Mouse (Mus musculus) Patski (cell line): ENCODE data around the gene Plod2. TPM values are rescaled to one million over a fixed set of nuclear protein-coding genes. Genes with fewer than 3 reads are reported as not detected.

ENCODE experiments used
- ATAC-seq: fragments of 100-300 bp; one replicate; pipeline ENCODE4 v1.8.0; 2021
- CTCF ChIA-PET: fragments of 350-600 bp; sonication (Branson Sonifier 250); formaldehyde crosslinking; loops from one replicate; lab custom pipeline; 2022; ENCODE audit warnings: inconsistent platforms; lab: Charles Lee
- POLR2A ChIA-PET: fragments of 350-600 bp; sonication (Branson Sonifier 250); formaldehyde crosslinking; loops from one replicate; lab custom pipeline; 2022; ENCODE audit warnings: antibody characterized with exemption, inconsistent platforms; lab: Charles Lee
- DNase-seq: peaks from one replicate; pipeline ENCODE4 v3.0.0-alpha.2; 2011; ENCODE audit warnings: low read depth, low spot score
- H3K27me3 ChIP-seq: fragments of 371-371 bp; one replicate; pipeline ENCODE4 v1.5.1; 2021
- CTCF ChIP-seq: fragments of 100-300 bp; IDR thresholded peaks from one replicate; pipeline ENCODE4 v1.5.1; 2021
- in situ Hi-C: fragments of 300-500 bp; cut with MboI; formaldehyde crosslinking; loops from 3 replicates; pipeline ENCODE4 v1.11.1; 2018; ENCODE audit warnings: low pct_unique_long_range_greater_than_20kb, mixed read lengths
- polyA plus RNA-seq: library from polyadenylated mRNA; unstranded; gene quantifications from one replicate; pipeline ENCODE4 v1.2.3, GENCODE M21; 2021

Gene Plod2
- polyA plus RNA-seq, result 120 TPM

- TF ChIP-seq CTCF, result no peak
- CTCF ChIA-PET, result interaction anchor here (0.7 to 1.2 kb wide), 4 partner anchors 9 to 47 kb away, joined by 3 read pairs; no protein-coding TSS in a partner anchor
- H3K27me3 ChIP-seq, result no peaks in the 10 kb centered on the region
- DNase-seq (no peak), ATAC-seq (peak; percentile 71)
- in situ Hi-C loops, result loop anchor here (5.0 kb wide), 1 partner anchor 260 kb away; no protein-coding TSS in a partner anchor
- POLR2A ChIA-PET, result interaction anchor here (0.7 to 1.3 kb wide), 4 partner anchors 9 to 291 kb away, joined by 3 to 7 read pairs (median 4); no protein-coding TSS in a partner anchor
Observed at GRCm38 (mm10) chr9:92541977-92542561, at the start of gene Plod2. Plod2 (plus strand) TSS chr9:92542223.

DNA sequence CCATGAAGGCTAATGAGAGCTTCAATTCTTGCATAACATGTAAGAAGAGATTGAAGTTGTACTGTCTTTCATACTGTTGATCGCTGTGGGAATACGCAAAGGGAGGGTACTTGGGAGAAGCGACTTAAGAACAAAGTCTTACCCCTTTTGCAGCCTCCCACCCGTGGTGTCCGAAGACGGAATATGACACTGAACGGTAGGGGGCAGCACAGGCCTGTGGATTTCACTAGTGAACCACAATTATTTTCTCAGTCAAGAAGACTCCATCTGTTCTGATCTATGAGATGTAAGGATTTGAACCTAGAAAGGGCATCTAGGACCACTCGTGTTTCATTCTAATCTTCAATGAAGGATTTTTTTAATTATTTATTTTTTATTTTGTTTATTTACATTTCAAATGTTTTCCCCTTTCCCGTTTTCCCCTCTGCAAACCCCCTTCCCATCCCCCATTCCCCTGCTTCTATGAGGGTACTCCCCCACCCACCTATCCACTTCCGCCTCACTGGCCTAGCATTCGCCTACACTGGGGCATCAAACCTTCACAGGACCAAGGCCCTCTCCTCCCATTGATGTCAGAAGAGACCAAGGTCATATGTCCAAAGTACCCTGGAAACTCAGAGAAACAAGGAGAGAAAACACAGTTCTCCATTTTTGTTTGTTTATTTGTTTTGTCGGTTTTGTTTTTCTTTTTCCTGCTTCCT, 42.2 kb upstream of the Plod2 start:
- peak; percentile 89 for ATAC-seq
- H3K27me3 ChIP-seq, result no peaks in the 10 kb centered on the region
- in situ Hi-C loops, result loop anchor here (5.0 to 10.0 kb wide), 2 partner anchors 112 to 385 kb away; no protein-coding TSS in a partner anchor
- peak; percentile 19 for DNase-seq
- ChIA-PET CTCF (interaction anchor here (0.7 to 1.3 kb wide), 12 partner anchors 11 to 378 kb away, joined by 3 to 6 read pairs (median 4); no protein-coding TSS in a partner anchor), POLR2A (no interaction called here)
- TF ChIP-seq CTCF, result peak; percentile 79

DNA sequence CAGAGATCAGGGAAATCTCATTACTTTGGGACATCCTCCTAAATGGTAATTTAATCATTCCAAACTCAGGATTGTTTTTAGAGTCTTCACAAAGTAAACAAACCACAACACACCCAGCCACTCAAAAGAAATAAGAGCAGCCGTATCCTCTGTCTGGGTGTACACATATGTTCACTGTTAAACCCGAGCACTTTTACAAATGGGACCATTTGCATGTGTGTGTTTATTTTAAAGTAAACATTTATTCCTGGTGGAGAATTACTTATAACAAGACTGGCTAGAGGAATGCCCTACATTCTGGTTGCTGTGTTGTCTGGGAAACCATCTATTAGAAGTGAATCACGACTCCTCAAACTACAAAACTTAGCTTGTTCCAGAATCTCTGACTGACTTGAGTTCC, 37.8 kb upstream of the Plod2 start:
- TF ChIP-seq CTCF, result no peak
- in situ Hi-C loops, result loop anchor here (5.0 to 10.0 kb wide), 2 partner anchors 108 to 381 kb away; no protein-coding TSS in a partner anchor
- DNase-seq, result no peak
- no peaks in the 10 kb centered on the region for H3K27me3 ChIP-seq
- CTCF ChIA-PET, result interaction anchor here (0.6 to 1.0 kb wide), 3 partner anchors 26 to 106 kb away, joined by 3 read pairs; no protein-coding TSS in a partner anchor
- POLR2A ChIA-PET, result no interaction called here
- no peak for ATAC-seq

DNA sequence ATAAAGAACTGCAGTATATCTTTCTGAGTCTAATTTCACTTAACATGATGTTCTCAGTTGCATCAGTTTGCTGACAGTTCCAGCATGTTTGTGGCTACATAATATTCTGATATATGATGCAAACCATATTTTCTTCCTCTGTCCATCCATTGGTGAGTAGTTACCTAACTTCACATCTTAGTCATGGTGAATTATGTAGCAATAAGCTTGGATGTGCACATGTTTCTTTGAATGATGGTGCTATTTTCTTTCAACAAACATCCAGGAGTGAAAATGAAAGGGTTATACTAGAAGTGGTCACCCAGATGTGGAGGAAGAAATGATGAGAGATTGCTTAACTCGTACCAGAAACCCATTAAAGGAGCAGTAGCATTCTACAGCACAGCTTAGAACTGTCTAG, 37.1 kb upstream of the Plod2 start:
- in situ Hi-C loops, result loop anchor here (5.0 to 10.0 kb wide), 2 partner anchors 107 to 380 kb away; no protein-coding TSS in a partner anchor
- DNase-seq (no peak), ATAC-seq (no peak)
- H3K27me3 ChIP-seq, result no peaks in the 10 kb centered on the region
- ChIA-PET POLR2A (no interaction called here), CTCF (interaction anchor here (0.6 to 1.0 kb wide), 3 partner anchors 25 to 106 kb away, joined by 3 read pairs; no protein-coding TSS in a partner anchor)
- no peak for TF ChIP-seq CTCF

GRCm38 (mm10) chr9:92511696-92512095, 30.3 kb upstream of the Plod2 start:
- in situ Hi-C loops, result no loop called here
- CTCF ChIA-PET, result interaction anchor here (1.2 kb wide), 1 partner anchor 18 kb away, joined by 4 read pairs; no protein-coding TSS in a partner anchor
- no peak for TF ChIP-seq CTCF
- DNase-seq (no peak), ATAC-seq (no peak)
- no peaks in the 10 kb centered on the region for H3K27me3 ChIP-seq
- POLR2A ChIA-PET, result no interaction called here

DNA sequence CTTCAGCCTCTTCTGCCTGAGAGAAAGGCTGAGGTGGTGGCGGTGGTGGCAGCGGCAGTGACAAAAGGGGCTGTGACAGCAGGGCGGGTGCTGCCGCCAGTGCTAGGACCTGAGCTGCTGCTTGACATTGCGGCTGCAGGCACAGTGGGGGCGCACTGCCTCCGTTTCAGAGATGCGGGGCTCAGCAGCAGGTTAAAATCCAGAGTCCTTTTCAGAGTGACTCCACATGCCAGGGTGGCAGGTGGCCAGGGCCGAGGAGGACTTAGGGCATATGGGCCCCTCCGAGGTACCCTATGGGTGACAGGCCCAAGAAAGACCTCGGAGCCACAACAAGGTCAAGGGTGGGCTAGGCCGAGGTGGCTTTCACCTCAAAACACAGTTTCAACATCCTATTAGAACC, 25.0 kb upstream of the Plod2 start:
- POLR2A ChIA-PET, result no interaction called here

GRCm38 (mm10) chr9:92520751-92521150, 21.3 kb upstream of the Plod2 start:
- in situ Hi-C loops, result no loop called here
- no peaks in the 10 kb centered on the region for H3K27me3 ChIP-seq
- ChIA-PET CTCF (no interaction called here), POLR2A (no interaction called here)
- ATAC-seq (no peak), DNase-seq (no peak)
- TF ChIP-seq CTCF, result no peak

More for the DNA sequence above, 25.0 kb upstream of the Plod2 start:
- no peak for TF ChIP-seq CTCF
- CTCF ChIA-PET, result interaction anchor here (0.9 kb wide), 1 partner anchor 122 kb away, joined by 3 read pairs; no protein-coding TSS in a partner anchor
- ATAC-seq (no peak), DNase-seq (no peak)
- in situ Hi-C loops, result no loop called here
- no peaks in the 10 kb centered on the region for H3K27me3 ChIP-seq

- ChIA-PET POLR2A (no interaction called here), CTCF (interaction anchor here (1.2 to 1.6 kb wide), 2 partner anchors 9 to 314 kb away, joined by 3 to 4 read pairs; no protein-coding TSS in a partner anchor)
- in situ Hi-C loops, result no loop called here
- no peaks in the 10 kb centered on the region for H3K27me3 ChIP-seq
- no peak for ATAC-seq
- no peak for TF ChIP-seq CTCF
- no peak for DNase-seq
Observed at GRCm38 (mm10) chr9:92524506-92524905, 17.5 kb upstream of the Plod2 start.

GRCm38 (mm10) chr9:92530055-92530454, 12.0 kb upstream of the Plod2 start:
- ATAC-seq (no peak), DNase-seq (no peak)
- no peaks in the 10 kb centered on the region for H3K27me3 ChIP-seq
- in situ Hi-C loops, result no loop called here
- ChIA-PET CTCF (interaction anchor here (1.4 to 1.7 kb wide), 3 partner anchors 19 to 69 kb away, joined by 3 to 4 read pairs (median 3); no protein-coding TSS in a partner anchor), POLR2A (interaction anchor here (1.0 kb wide), 1 partner anchor 21 kb away, joined by 3 read pairs; no protein-coding TSS in a partner anchor)
- no peak for TF ChIP-seq CTCF

- ATAC-seq (peak; percentile 62), DNase-seq (peak; percentile 76)
- TF ChIP-seq CTCF, result no peak
- in situ Hi-C loops, result no loop called here
- CTCF ChIA-PET, result no interaction called here
- H3K27me3 ChIP-seq, result no peaks in the 10 kb centered on the region
- POLR2A ChIA-PET, result interaction anchor here (1.1 kb wide), 1 partner anchor 11 kb away, joined by 3 read pairs; no protein-coding TSS in a partner anchor
Observed at GRCm38 (mm10) chr9:92537735-92538134, 4.3 kb upstream of the Plod2 start.
